Mouse (Mus musculus) ZHBTc4 (cell line): ENCODE measurements at regions not wholly inside any gene's neighbourhood (a gene's known extent, or its start where the extent isn't known, plus 50 kb on each side); places are given as distances from the start of the nearest gene placed in this dataset.
A peak's percentile ranks its signal among the peaks of the same experiment; 100 is the strongest.
"Not testable (repeated sequence)": the region's sequence is repeated elsewhere in the genome, so short reads cannot be mapped to it uniquely, and the experiment has no call there.

ENCODE experiments used
- DNase-seq: peaks from one replicate; pipeline ENCODE4 v3.0.0-alpha.2; 2011; ENCODE audit warnings: low read depth, low spot score

DNA sequence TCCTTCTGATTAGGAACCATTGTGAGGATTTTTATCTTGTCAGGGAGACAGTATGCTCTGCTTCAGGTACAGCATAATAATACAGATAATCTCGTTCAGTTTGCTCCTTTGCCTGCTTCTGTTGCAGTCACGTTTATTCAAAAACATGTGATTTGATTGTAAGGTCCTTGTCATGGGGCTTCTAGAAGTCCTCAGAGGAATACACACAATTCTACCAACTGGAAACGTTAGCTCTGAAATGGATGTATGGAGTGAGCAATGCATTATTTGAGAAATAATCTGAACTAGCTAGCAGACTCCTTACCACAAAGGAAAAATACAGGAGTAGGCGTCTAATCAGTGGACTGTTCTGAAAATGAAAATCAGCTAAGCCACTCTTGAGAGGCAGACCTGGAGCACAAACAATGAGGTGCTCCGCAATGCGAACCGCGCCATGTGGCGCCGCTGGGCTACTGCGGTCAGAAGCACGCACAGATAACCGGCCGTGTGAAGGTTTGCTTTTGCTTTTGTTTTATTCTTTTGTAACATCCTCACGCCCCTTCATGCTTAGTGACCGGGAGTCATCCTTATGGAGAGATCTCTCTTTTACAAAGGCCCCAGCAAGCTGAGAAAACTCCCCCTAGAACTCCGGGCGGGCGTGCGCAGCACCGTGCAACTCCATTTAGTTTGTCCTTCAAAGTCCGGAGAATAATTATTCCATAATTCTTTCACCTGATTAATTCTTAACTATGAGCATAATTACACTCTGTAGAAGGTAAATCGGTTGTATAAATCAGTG is 419.7 kb downstream of the Nova1 start:
- peak; percentile 46 for DNase-seq

DNA sequence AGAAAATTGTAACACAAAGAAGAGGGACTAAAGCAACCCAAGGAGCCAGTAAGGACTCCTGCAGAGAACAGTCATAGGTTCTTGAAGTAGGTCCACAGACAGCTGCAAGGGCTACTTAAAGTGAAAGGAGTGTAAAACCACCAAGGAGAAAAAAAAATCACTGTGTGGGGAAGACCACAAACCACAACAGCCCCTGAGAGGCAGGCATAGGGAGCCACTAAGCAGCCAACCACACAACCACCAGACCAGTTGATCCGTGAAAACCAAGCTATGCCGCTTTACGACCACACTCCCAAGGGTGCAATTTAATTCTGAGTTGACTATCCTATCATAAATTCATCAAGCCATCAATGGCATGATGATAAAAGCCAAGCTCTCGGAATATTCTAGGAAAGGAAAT is 423.5 kb downstream of the Nova1 start:
- no peak for DNase-seq

DNA sequence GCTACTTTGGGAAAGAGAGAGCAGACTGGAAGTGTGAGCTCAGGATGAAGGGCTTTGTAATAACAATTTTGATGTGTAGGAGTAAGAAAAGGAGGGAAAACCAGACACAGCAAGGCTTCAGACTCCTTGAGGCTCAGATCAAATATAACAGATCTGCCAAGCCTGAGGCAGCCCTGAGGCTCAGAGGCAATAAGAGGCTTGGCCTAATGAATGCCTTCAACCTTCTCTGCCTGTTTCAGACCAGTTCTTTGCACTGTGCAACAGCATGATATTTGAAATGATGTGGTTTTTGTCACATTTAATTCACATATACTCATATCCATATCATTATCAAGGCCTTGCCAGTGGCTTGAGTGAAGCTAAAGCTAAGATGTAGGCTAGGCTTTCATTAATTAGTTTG is 425.0 kb downstream of the Nova1 start:
- DNase-seq = no peak

DNA sequence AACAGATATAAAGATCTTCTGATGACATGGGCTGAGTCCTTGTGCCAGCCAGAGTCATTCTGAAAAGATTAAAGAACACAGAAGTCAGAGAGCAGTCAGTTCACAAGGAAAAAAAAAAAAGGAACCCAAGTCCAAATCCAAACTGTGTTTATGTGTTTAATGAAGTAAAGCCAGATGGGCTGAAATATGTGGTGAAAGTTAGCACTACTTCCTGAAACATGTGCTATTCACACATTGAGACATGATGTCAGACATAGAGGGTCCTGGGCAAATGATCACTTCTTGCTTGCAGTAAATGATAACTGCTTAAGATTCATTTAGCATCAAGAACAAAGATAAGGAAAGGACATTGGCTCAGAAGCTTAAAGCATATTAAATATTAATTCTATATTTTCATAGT is 439.8 kb downstream of the Nova1 start:
- no peak for DNase-seq

DNA sequence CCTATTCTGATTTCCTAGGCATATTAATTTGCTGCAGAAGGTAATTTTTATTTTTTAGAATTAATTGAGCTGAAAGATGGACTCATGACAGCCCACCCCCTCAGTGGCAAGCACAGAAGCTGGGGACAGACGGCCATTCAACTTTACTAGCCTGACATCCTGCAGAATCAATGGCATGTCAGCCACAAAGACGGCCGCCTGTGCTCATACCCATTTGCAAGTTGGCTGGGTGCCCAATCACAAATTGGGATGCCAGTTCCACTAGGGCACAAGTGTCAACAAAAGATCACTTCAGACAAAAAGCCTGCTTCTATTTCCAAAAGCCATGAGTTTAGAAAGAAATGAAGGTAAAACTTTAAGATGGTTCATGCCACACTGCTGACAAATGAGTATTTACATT is 447.0 kb downstream of the Nova1 start:
- DNase-seq = no peak

DNA sequence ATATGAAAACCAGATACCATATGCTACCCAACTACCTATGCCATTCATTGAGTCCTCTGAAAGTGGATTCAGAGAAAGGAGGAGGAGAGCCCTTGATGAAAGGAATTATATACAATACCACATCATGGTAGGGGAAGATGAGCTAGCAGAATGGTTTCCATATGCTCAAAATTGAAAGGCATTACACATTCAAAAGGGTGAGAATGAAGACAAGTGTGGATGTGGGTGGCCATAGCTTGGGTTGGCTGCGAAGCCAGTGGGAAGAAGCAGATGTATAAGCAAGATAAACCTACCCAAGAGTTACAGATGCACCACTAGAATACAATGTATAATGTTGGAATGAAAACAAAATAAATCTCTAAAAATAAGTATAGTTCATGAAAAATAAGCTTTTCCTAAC is 485.4 kb downstream of the Nova1 start:
- no peak for DNase-seq

DNA sequence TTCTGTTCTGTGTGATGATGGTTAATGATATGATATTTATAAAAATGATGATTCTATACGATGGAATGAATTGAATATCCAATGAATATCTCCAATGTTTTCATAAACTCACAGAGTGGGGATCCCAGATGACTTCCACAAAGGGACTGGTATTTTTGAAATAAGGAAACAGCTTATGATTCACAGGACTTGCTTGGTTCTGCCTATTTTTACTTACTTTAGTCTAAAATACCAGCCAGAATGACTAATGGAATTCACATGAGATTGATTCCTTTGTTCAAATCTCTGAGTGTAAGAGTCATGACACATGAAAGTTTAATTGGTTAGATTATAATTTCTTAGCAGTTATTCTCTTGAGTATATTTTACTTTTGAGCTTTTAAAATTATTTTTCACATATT is 490.9 kb downstream of the Nova1 start:
- no peak for DNase-seq

DNA sequence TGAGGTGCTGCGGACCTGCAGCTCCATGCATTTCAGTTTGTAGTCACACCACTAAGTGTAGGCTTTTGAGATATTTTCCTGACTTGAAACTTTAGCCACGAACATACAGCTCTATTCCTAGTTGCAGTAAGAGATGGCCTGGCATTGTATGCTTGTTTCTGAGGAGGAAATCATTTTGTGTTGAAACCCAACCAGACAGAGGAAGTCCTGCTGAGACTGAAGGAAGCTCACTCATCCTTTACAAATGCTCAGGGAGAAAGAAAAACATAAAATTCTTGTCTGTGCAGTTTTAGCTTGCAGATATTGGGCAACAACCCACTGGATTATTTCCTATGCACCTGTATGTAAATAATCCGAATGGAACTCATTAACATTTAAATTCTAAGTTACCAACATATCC is 495.5 kb downstream of the Nova1 start:
- no peak for DNase-seq

DNA sequence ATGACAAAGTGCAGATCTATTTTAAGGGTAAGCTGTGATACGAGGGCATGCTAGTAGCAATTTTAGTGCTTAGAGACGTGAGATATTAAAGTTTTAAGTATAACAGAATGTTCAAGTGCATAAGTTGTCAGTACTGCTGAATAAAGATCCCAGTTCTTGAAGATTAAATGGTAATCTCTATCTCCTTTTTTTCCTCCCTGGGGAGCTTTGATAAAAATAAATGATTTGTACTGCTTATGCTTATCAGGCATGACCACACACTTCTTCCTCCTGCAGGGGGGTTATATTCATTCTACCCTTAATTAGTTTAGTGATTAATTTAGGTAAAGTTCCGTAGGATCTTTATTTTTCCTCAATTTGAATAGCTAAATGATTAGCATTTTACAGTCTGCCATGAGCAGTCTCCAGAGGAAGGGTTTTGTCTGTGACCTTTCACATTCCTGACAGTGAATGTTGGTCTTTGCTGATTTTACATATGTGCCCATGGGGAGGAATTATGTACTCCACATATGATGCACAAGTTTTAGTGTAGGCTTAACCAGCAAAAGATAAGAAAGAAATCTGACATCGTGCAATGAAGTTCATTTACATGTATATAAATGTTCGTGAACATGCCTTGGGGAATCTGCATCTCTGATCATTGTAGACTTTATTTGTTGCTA is 515.5 kb downstream of the Nova1 start:
- DNase-seq = no peak

DNA sequence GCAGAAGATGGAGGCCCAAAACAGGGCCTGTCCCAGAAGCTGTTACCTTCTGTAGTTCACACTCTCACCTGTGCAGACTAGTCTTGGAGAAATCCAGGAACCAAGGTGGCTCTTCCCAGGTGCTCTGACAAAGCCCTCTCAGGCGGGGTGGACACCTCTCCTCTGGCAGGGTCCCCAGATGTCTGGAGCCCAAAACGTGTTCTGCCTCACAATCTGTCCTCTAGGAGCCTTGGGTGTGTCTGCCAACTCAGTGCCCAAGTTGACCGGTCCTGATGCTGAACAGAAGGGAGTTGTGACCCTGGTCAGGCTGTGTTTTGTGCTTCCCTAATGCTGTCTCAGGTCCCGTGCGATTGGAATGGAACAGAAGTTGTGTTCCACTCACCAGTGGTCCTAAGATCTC is 519.8 kb downstream of the Nova1 start:
- DNase-seq = no peak

DNA sequence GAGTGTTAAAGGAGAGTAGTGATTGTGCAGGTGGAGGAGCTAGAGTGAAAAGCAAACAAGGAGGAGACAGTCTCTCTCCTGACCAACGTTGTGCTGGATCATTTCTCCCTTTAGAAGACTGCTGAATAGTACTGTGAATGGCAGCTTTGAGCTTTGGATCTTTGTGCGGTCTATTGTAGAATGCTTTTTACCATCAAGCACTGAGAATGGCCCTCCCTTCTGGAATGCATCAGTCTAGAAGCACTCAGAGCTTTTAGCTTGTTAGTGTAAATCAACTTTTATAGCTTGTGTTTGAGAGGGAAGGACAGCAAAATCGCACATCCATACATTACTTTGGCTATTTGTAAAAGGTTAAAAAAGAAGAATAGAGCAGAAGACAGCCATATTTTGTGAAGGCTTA is 534.2 kb downstream of the Nova1 start:
- DNase-seq = no peak

DNA sequence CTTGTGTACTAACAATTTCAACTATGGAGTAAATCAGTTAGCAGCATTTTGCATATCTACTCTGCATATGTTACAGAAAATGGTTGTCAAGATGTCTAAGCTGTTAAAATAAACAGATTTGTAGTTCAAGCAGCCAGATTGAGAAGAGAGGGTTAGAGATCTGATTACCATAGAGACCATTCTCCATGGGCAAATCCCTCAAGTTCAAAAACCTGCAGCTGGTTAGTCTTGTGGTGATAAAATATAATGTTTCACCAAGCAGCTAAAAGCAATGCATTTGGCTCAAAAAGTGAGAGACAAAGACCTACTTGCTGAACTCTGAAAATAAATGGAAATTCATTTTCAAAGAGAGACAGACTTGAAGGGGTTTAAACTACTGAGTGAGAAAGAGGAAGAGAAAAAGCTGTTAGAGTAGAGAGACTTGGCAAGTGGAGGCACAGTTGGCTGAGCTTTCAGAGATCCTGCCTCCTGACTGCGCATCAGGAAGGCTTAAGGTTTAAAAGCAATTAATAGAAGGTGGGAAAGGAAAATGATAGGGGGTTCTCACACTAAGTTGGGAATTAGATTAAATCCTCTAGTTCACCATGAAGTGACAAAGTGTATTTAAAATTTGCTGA is 570.2 kb downstream of the Nova1 start:
- no peak for DNase-seq

DNA sequence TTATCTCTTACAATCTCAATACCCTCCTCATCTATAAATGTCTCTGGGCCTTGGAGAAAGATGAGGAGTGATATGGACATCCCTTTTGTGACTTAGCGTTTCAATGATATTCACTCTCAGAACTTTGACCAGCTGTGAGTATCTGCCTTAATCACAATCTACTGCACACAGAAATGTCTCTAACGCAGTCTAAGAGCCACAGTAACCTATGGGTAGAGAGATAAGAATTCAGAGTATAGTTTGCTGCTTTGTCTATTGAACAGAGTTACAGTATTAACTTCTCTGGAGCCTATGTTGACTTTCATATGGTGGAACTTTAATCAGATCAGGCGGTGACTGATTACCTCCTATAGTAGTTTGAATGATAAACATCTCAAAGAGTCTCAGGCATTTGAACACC is 573.8 kb downstream of the Nova1 start:
- no peak for DNase-seq

DNA sequence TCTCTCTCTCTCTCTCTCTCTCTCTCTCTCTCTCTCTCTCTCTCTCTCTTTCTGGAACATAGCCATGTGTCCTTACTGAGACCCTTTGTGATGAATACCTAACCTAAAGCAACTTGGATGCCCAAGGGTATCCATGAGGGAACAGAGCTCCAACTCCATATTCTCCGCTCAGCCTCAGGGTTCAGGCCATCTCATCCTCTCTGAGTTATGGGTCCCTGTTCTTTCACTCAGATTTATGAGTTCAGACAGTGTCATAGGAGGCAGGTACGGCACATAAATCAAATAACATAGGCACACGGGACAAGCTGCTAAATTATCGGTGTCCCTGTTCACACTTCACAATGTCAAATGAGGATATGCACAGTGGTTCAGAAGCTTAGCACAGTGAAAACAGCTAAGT is 586.4 kb downstream of the Nova1 start:
- DNase-seq = no peak

DNA sequence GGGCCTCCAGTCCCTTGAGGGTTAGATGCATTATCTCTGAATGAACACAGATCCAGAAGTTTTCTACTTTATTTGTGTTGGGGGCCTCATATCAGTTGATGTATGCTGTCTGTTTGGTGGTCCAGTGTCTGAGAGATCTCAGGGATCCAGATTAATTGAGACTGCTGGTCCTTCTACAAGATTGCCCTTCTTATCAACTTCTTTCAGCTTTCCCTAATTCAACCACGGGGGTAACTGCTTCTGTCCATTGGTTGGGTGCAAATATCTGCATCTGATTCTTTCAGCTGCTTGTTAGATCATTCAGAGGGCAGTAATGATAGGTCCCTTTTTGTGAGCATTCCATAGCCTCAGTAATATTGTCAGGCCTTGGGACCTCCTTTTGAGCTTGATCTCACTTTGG is 603.4 kb downstream of the Nova1 start:
- DNase-seq = not testable (repeated sequence)

DNA sequence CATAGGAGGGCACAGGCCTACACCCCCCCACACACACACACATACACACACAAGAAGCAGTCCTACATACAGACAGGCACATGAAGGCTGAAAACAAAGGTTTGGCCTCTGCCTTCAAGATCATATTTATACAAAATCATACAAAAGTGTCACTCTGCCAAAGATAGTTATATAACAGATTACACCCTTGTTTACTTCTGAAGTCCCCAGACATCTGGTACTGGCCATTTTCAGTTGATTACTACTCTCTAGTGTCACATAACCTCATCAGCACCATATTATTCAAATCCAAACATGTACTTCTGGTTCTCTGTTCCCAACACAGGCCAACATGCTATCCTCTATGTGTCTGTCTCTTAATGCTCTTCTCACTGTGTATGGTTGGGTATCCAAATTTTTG is 619.7 kb downstream of the Nova1 start:
- DNase-seq = no peak

DNA sequence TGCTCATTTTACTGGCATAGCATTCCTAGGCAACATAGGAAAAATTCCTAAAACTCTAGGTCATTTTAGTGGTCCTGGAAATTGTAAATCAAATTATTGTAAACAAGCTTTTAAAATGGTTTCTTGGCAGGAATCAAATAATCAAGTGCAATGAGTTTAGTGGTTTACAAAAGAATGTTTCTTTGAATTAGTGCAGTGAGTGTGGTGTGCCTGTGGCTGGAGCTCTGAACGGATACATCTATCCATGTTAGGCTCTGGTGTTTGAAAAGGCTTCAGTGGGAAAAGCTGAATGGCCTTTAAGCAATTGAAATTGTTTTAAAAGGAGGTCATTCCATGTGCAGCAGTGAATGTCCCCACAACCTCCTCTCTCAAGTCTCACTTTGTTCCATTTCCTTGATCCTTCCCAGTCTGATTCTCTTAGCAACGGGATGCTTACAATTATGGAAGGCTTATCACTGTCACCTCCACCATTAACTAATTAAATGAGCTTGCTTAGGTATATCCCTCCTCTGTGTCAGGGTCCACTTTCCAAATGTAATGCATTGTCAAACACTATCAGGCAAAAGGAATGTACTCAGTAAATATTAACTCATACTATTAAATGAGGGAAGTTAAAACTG is 621.1 kb downstream of the Nova1 start:
- no peak for DNase-seq

DNA sequence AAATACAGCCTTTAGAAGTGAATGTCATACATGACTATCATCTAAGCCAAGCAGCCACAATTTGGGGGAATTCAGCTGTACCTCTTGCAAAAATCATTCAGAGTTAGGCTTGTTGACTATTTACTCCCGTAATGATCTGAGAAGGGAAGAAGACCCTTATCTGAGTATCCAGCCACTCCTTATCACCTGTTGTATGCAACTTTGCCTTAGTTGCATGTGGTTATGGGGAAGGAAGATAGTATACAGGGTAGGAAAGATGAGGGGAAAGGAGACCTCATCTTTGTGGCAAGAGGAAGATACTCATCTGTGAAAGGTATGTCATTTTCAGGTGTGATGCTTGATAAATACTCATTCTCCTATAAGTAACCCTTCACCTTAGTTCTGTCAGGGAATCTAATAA is 624.6 kb downstream of the Nova1 start:
- DNase-seq = no peak
